Mouse (Mus musculus) neural tube, embryonic 11.5 days (tissue): ENCODE data around the gene Epb41. TPM values are rescaled to one million over a fixed set of nuclear protein-coding genes. Genes with fewer than 3 reads are reported as not detected.

Experiments used
- ATAC-seq: fragments of 200-750 bp; cut with Nextera tagmentation; 2 replicates; pipeline ENCODE4 v1.8.0; 2017; ENCODE audit warnings: moderate number of reproducible peaks, mild to moderate bottlenecking, moderate TSS enrichment, moderate library complexity; ENCODE audit not compliant: insufficient read depth, low FRiP score, low TSS enrichment
- DNase-seq: peaks from one replicate; pipeline ENCODE4 v3.0.0-alpha.2; 2015; ENCODE audit warnings: low spot score
- H3K27ac ChIP-seq: fragments of 300-500 bp; sonication (generic); 2 replicates; pipeline ENCODE4 v1.5.1; 2014; ENCODE audit warnings: low read depth, mild to moderate bottlenecking, low read length
- H3K27me3 ChIP-seq: fragments of 300-500 bp; sonication (generic); 2 replicates; pipeline ENCODE4 v1.6.1; 2014; ENCODE audit warnings: mild to moderate bottlenecking, low read length, mixed read lengths; ENCODE audit not compliant: control insufficient read depth, insufficient read depth
- H3K36me3 ChIP-seq: fragments of 300-500 bp; sonication (generic); 2 replicates; pipeline ENCODE4 v1.6.1; 2014; ENCODE audit warnings: mild to moderate bottlenecking, low read length, moderate library complexity, mixed read lengths; ENCODE audit not compliant: control insufficient read depth, insufficient read depth
- H3K4me1 ChIP-seq: fragments of 300-500 bp; sonication (generic); 2 replicates; pipeline ENCODE4 v1.6.1; 2014; ENCODE audit warnings: low read length, mixed read lengths; ENCODE audit not compliant: control insufficient read depth, insufficient read depth
- H3K4me2 ChIP-seq: fragments of 300-500 bp; sonication (generic); 2 replicates; pipeline ENCODE4 v1.6.1; 2014; ENCODE audit warnings: low read depth, mild to moderate bottlenecking, moderate library complexity
- H3K4me3 ChIP-seq: fragments of 300-500 bp; sonication (generic); 2 replicates; pipeline ENCODE4 v1.5.1; 2014; ENCODE audit warnings: low read depth, low read length
- H3K9ac ChIP-seq: fragments of 300-500 bp; sonication (generic); 2 replicates; pipeline ENCODE4 v1.6.1; 2014; ENCODE audit warnings: mild to moderate bottlenecking, low read length
- H3K9me3 ChIP-seq: fragments of 300-500 bp; sonication (generic); 2 replicates; pipeline ENCODE4 v1.6.1; 2016; ENCODE audit warnings: low read length; ENCODE audit not compliant: control insufficient read depth
- WGBS: fragments of 180-500 bp; shearing (Covaris S2); extraction: QIAGEN DNeasy Blood & Tissue Kit; methylation state at CpG from one replicate; pipeline ENCODE4 v1.1.7; 2014; 5-methylcytosine and 5-hydroxymethylcytosine counted together
- polyA plus RNA-seq: library from polyadenylated mRNA; unstranded; fragments of >200 nt; fragmentation: Nextera tagmentation; extraction: Ambion mirVana; gene quantifications from 2 replicates; pipeline ENCODE4 v1.2.1, GENCODE M21; 2014

Gene Epb41
- polyA plus RNA-seq, 1 experiment from 2014 or later = 203 TPM

- no peak for ATAC-seq
- H3K27me3 ChIP-seq = no peaks in the 10 kb centered on the region
- no peak overlapping the region for H3K4me3 ChIP-seq
- WGBS = 88% methylated on average over 11 of the region's 11 CpGs
- H3K9ac ChIP-seq = no peak overlapping the region
- H3K27ac ChIP-seq = no peak overlapping the region
- no peaks in the 10 kb centered on the region for H3K36me3 ChIP-seq
- no peak overlapping the region for H3K4me2 ChIP-seq
- no peaks in the 10 kb centered on the region for H3K9me3 ChIP-seq
- DNase-seq = no peak
- no peaks in the 10 kb centered on the region for H3K4me1 ChIP-seq
Measured at GRCm38 (mm10) chr4:131947848-131948247, 127.3 kb downstream of the Epb41 start.

- H3K9ac ChIP-seq = no peak overlapping the region
- no peaks in the 10 kb centered on the region for H3K36me3 ChIP-seq
- no peak for DNase-seq
- no peak overlapping the region for H3K4me3 ChIP-seq
- H3K27ac ChIP-seq = no peak overlapping the region
- H3K4me1 ChIP-seq = no peaks in the 10 kb centered on the region
- ATAC-seq = no peak
- WGBS = 96% methylated on average over 4 of the region's 4 CpGs
- H3K9me3 ChIP-seq = no peaks in the 10 kb centered on the region
- H3K27me3 ChIP-seq = no peaks in the 10 kb centered on the region
- no peak overlapping the region for H3K4me2 ChIP-seq
Measured at GRCm38 (mm10) chr4:131940846-131941245, 134.3 kb downstream of the Epb41 start.

- Histone ChIP-seq H3K27me3 (no peaks in the 10 kb centered on the region), H3K4me1 (no peaks in the 10 kb centered on the region), H3K4me3 (no peak overlapping the region), H3K27ac (no peak overlapping the region), H3K9ac (no peak overlapping the region), H3K9me3 (no peaks in the 10 kb centered on the region), H3K36me3 (no peaks in the 10 kb centered on the region; the same call in none of the 2 replicates), H3K4me2 (no peak overlapping the region)
- ATAC-seq (no peak), DNase-seq (no peak)
- 95% methylated on average over 2 of the region's 2 CpGs for WGBS
Measured at GRCm38 (mm10) chr4:131939459-131939858, 135.7 kb downstream of the Epb41 start.

GRCm38 (mm10) chr4:131929146-131929545, 146.0 kb downstream of the Epb41 start:
- Histone ChIP-seq H3K4me3 (no peak overlapping the region), H3K4me2 (no peak overlapping the region), H3K27ac (no peak overlapping the region), H3K27me3 (peaks cover 6% of the 10 kb centered on the region; the same call in 1 of the 2 replicates), H3K9me3 (no peaks in the 10 kb centered on the region), H3K9ac (no peak overlapping the region), H3K4me1 (no peaks in the 10 kb centered on the region), H3K36me3 (peaks cover 12% of the 10 kb centered on the region)
- ATAC-seq = no peak
- no peak for DNase-seq
- WGBS = 92% methylated on average over 6 of the region's 6 CpGs

- 81% methylated on average over 6 of the region's 6 CpGs for WGBS
- Histone ChIP-seq H3K9me3 (no peaks in the 10 kb centered on the region), H3K36me3 (peaks cover 8% of the 10 kb centered on the region), H3K4me2 (no peak overlapping the region), H3K4me1 (peaks cover 31% of the 10 kb centered on the region), H3K4me3 (no peak overlapping the region), H3K27ac (no peak overlapping the region), H3K27me3 (peaks cover 53% of the 10 kb centered on the region), H3K9ac (no peak overlapping the region)
- no peak for DNase-seq
- no peak for ATAC-seq
Measured at GRCm38 (mm10) chr4:131924096-131924810, 150.9 kb downstream of the Epb41 start.

GRCm38 (mm10) chr4:131922404-131922803, 152.7 kb downstream of the Epb41 start:
- peaks cover 5% of the 10 kb centered on the region for H3K36me3 ChIP-seq
- ATAC-seq = no peak
- H3K27me3 ChIP-seq = peaks cover 54% of the 10 kb centered on the region
- H3K4me3 ChIP-seq = peak overlapping the region; percentile 50
- H3K27ac ChIP-seq = no peak overlapping the region
- H3K4me1 ChIP-seq = peaks cover 41% of the 10 kb centered on the region
- WGBS = 52% methylated on average over 15 of the region's 15 CpGs
- H3K4me2 ChIP-seq = peak overlapping the region; percentile 72
- peak overlapping the region; percentile 52 for H3K9ac ChIP-seq
- DNase-seq = no peak
- H3K9me3 ChIP-seq = no peaks in the 10 kb centered on the region

GRCm38 (mm10) chr4:131921461-131922346, 153.4 kb downstream of the Epb41 start, which contains the start of gene Tmem200b:
Gene Tmem200b, plus strand, starts transcription at chr4:131921771.
- no peaks in the 10 kb centered on the region for H3K9me3 ChIP-seq
- H3K4me3 ChIP-seq = peak within 1 kb of the TSS; percentile 50
- peak within 1 kb of the TSS; percentile 52 for H3K9ac ChIP-seq
- peaks cover 59% of the 10 kb centered on the region for H3K27me3 ChIP-seq
- DNase-seq = no peak
- 2% methylated on average over 105 of the region's 130 CpGs for WGBS
- H3K27ac ChIP-seq = peak within 1 kb of the TSS; percentile 53
- H3K4me1 ChIP-seq = peaks cover 41% of the 10 kb centered on the region
- ATAC-seq = no peak
- peaks cover 5% of the 10 kb centered on the region for H3K36me3 ChIP-seq
- H3K4me2 ChIP-seq = peak within 1 kb of the TSS; percentile 72

GRCm38 (mm10) chr4:131920595-131921351, 154.3 kb downstream of the Epb41 start:
- peak overlapping the region; percentile 53 for H3K27ac ChIP-seq
- H3K4me2 ChIP-seq = peak overlapping the region; percentile 72
- H3K27me3 ChIP-seq = peaks cover 59% of the 10 kb centered on the region
- H3K36me3 ChIP-seq = peaks cover 5% of the 10 kb centered on the region
- H3K4me1 ChIP-seq = peaks cover 46% of the 10 kb centered on the region
- ATAC-seq (no peak), DNase-seq (peak; percentile 74)
- peak overlapping the region; percentile 50 for H3K4me3 ChIP-seq
- no peaks in the 10 kb centered on the region for H3K9me3 ChIP-seq
- H3K9ac ChIP-seq = peak overlapping the region; percentile 52
- under 1% methylated on average over 75 of the region's 76 CpGs for WGBS
